Mouse (Mus musculus): Measurements from ENCODE around the gene 4931409K22Rik.
A peak's percentile ranks its signal among the peaks of the same experiment; 100 is the strongest.

- TF ChIP-seq ZC3H11A (IDR thresholded peaks at IDR 0.05; ENCODE audit: borderline replicate concordance, low read depth, low read length) (peak; percentile 58; the same call in 1 of the 2 replicates), CHD2 (IDR thresholded peaks at IDR 0.05; ENCODE audit: low read depth, low read length) (no peak), ZNF384 (IDR thresholded peaks at IDR 0.05; ENCODE audit: low read depth, low read length) (peak; percentile 97), MAFK (IDR thresholded peaks at IDR 0.05; ENCODE audit: insufficient read depth, low read depth, low read length) (0 out of 2 replicates have a peak, but pooled peaks have one; percentile 21), HCFC1 (IDR thresholded peaks at IDR 0.05; ENCODE audit: borderline replicate concordance, insufficient read depth, low read length) (no peak)
These were observed 40.7 kb upstream of the 4931409K22Rik start for GRCm38 (mm10) chr5:24597221-24597728.
